ENCODE assay signal across 8 mouse cellular contexts in genomic region chr11:98709001-98709741, GRCm38 (mm10). TPM values are rescaled to one million over a fixed set of nuclear protein-coding genes. Genes with fewer than 3 reads are reported as not detected.
A peak's percentile ranks its signal among the peaks of the same experiment; 100 is the strongest.
DNase-seq lines count a peak whose midpoint lies in the region; ATAC-seq and TF ChIP-seq lines count a peak whose summit lies in the region.

No protein-coding gene starts in this region.

- peak overlapping the region; percentile 6; the same call in 1 of the 2 replicates for H3K9ac ChIP-seq in liver, adult 2 months (ENCODE audit: low read depth, low read length)
- 0 out of 2 replicates have a peak overlapping the region, but pooled peaks have one; percentile 31 for H3K9ac ChIP-seq in kidney, postnatal 0 days (ENCODE audit: low read depth, low read length)
- no peak overlapping the region for H3K9ac ChIP-seq in hindbrain, embryonic 11.5 days (ENCODE audit: low read depth, low read length)

- peak overlapping the region; percentile 8; the same call in 1 of the 2 replicates for H3K4me2 ChIP-seq in kidney, postnatal 0 days (ENCODE audit: low read length)
- no peak overlapping the region for H3K4me2 ChIP-seq in hindbrain, embryonic 11.5 days (replicated peaks; ENCODE audit: low read depth, low read length)

- peak; percentile 36 for DNase-seq in liver, adult 2 months (ENCODE audit: extremely low read depth, low read depth, low spot score)
- no peak for DNase-seq in liver
- DNase-seq in kidney, postnatal 0 days (ENCODE audit: low spot score): peak; percentile 86
- no peak for DNase-seq in adrenal gland, adult 2 months
- DNase-seq in embryo, embryonic 10.5 days (ENCODE audit: low spot score): no peak
- DNase-seq in hindbrain, embryonic 11.5 days (ENCODE audit: low spot score): no peak

- no peak overlapping the region for H3K4me3 ChIP-seq in liver, adult 2 months (ENCODE audit: insufficient read depth, low read depth, low read length)
- H3K4me3 ChIP-seq in kidney, postnatal 0 days (replicated peaks; ENCODE audit: low read depth, low read length): no peak overlapping the region
- no peak overlapping the region for H3K4me3 ChIP-seq in hindbrain, embryonic 11.5 days (ENCODE audit: low read depth, low read length)

- H3K27me3 ChIP-seq in liver, adult 2 months (ENCODE audit: control insufficient read depth, insufficient read depth, low read length): no peaks in the 10 kb centered on the region
- H3K27me3 ChIP-seq in kidney, postnatal 0 days (ENCODE audit: insufficient read depth, low read length): no peaks in the 10 kb centered on the region
- no peaks in the 10 kb centered on the region for H3K27me3 ChIP-seq in hindbrain, embryonic 11.5 days (ENCODE audit: control insufficient read depth, insufficient read depth, low read length)

- no peaks in the 10 kb centered on the region for H3K79me2 ChIP-seq in liver, adult 2 months (ENCODE audit: control insufficient read depth, insufficient read depth, low read length)

- peaks cover 13% of the 10 kb centered on the region for H3K4me1 ChIP-seq in liver, adult 2 months (ENCODE audit: control insufficient read depth, insufficient read depth, low read length)
- peaks cover 53% of the 10 kb centered on the region for H3K4me1 ChIP-seq in kidney, postnatal 0 days (replicated peaks; ENCODE audit: insufficient read depth, low read length)
- no peaks in the 10 kb centered on the region for H3K4me1 ChIP-seq in hindbrain, embryonic 11.5 days (replicated peaks; ENCODE audit: control insufficient read depth, insufficient read depth, low read length)

- H3K36me3 ChIP-seq in liver, adult 2 months (ENCODE audit: control insufficient read depth, insufficient read depth, low read length): 0 out of 2 replicates have a peak, but pooled peaks cover 2% of the 10 kb centered on the region
- H3K36me3 ChIP-seq in kidney, postnatal 0 days (ENCODE audit: insufficient read depth, low read length): 0 out of 2 replicates have a peak, but pooled peaks cover 31% of the 10 kb centered on the region
- H3K36me3 ChIP-seq in hindbrain, embryonic 11.5 days (ENCODE audit: control insufficient read depth, insufficient read depth, low read length): peaks cover 2% of the 10 kb centered on the region

- ATAC-seq in granulocyte monocyte progenitor cell, adult 5-6 weeks (replicated peaks; ENCODE audit: poor library complexity, severe bottlenecking): peak; percentile 20
- ATAC-seq in kidney, postnatal 0 days (replicated peaks; ENCODE audit: low FRiP score, low read depth): peak; percentile 57
- peak; percentile 33 for ATAC-seq in megakaryocyte-erythroid progenitor cell, adult 5-6 weeks (replicated peaks; ENCODE audit: low FRiP score, low TSS enrichment, poor library complexity, severe bottlenecking)
- no peak for ATAC-seq in hindbrain, embryonic 11.5 days (ENCODE audit: low FRiP score)

- no peak for TF ChIP-seq POLR2A in liver, adult 2 months (IDR thresholded peaks at IDR 0.05; ENCODE audit: extremely low read depth, insufficient read depth, low read length)

- peak overlapping the region; percentile 7; the same call in 1 of the 2 replicates for H3K27ac ChIP-seq in liver, adult 2 months (replicated peaks; ENCODE audit: insufficient read depth, low read depth, low read length)
- peak overlapping the region; percentile 85 for H3K27ac ChIP-seq in kidney, postnatal 0 days
- no peak overlapping the region for H3K27ac ChIP-seq in hindbrain, embryonic 11.5 days (ENCODE audit: low read depth, low read length)

- no peaks in the 10 kb centered on the region for H3K9me3 ChIP-seq in kidney, postnatal 0 days (replicated peaks; ENCODE audit: low read length)
- H3K9me3 ChIP-seq in hindbrain, embryonic 11.5 days (ENCODE audit: control insufficient read depth, low read length): no peaks in the 10 kb centered on the region

- WGBS in liver, adult 2 months: 27% methylated on average over 26 of the region's 26 CpGs
- WGBS in kidney, postnatal 0 days: 17% methylated on average over 26 of the region's 26 CpGs
- WGBS in hindbrain, embryonic 11.5 days: 91% methylated on average over 26 of the region's 26 CpGs

- no peak for TF ChIP-seq CTCF in liver, adult 2 months (IDR thresholded peaks at IDR 0.05; ENCODE audit: low read depth, low read length)
- TF ChIP-seq CTCF in kidney, postnatal 0 days (IDR thresholded peaks at IDR 0.05; ENCODE audit: low read depth): no peak

RNA-seq across cellular contexts. Expression of gene Csf3, which starts 8.1 kb away (rescaled TPM):
- total RNA-seq in liver, adult 2 months (2014; rRNA removed): not detected in 2 replicates
- polyA plus RNA-seq in liver, adult 2 months (2012; rRNA removed): 0.07 TPM in 1 of 2 replicates, not detected in the other
- total RNA-seq in granulocyte monocyte progenitor cell, adult 5-6 weeks (2014; fragmentation: Nextera tagmentation): not detected in 2 replicates
- total RNA-seq in granulocyte monocyte progenitor cell, adult 5-6 weeks (2017): not detected in 2 replicates
- polyA plus RNA-seq in kidney, postnatal 0 days (2015; fragmentation: Nextera tagmentation; extraction: Ambion mirVana): 0.13 and 0.19 TPM in 2 replicates
- total RNA-seq in megakaryocyte-erythroid progenitor cell, adult 5-6 weeks (2014; fragmentation: Nextera tagmentation): not detected in 2 replicates
- not detected in 2 replicates for total RNA-seq in megakaryocyte-erythroid progenitor cell, adult 5-6 weeks (2017)
- not detected for total RNA-seq in adrenal gland, adult 2 months (2021)
- 0.26 TPM in 1 of 2 replicates, not detected in the other for polyA plus RNA-seq in adrenal gland, adult 2 months (2012; rRNA removed)
- polyA plus RNA-seq in hindbrain, embryonic 11.5 days (2014; fragmentation: Nextera tagmentation; extraction: Ambion mirVana): not detected in 2 replicates

RNA-seq across cellular contexts. Expression of gene Med24, which starts 20.1 kb away (rescaled TPM):
- total RNA-seq in liver, adult 2 months (2014; rRNA removed): 3.9 and 6.2 TPM in 2 replicates
- 16.2 and 23.2 TPM in 2 replicates for polyA plus RNA-seq in liver, adult 2 months (2012; rRNA removed)
- total RNA-seq in granulocyte monocyte progenitor cell, adult 5-6 weeks (2014; fragmentation: Nextera tagmentation): 57.3 and 68.2 TPM in 2 replicates
- 37.6 and 42.6 TPM in 2 replicates for total RNA-seq in granulocyte monocyte progenitor cell, adult 5-6 weeks (2017)
- 38.3 and 41.2 TPM in 2 replicates for polyA plus RNA-seq in kidney, postnatal 0 days (2015; fragmentation: Nextera tagmentation; extraction: Ambion mirVana)
- total RNA-seq in megakaryocyte-erythroid progenitor cell, adult 5-6 weeks (2014; fragmentation: Nextera tagmentation): 62.2 and 78.6 TPM in 2 replicates
- 30.1 and 42.7 TPM in 2 replicates for total RNA-seq in megakaryocyte-erythroid progenitor cell, adult 5-6 weeks (2017)
- total RNA-seq in adrenal gland, adult 2 months (2021): 10 to 100 TPM; 45.3 to 55.1 TPM
- polyA plus RNA-seq in adrenal gland, adult 2 months (2012; rRNA removed): 74.3 and 99.6 TPM in 2 replicates
- polyA plus RNA-seq in hindbrain, embryonic 11.5 days (2014; fragmentation: Nextera tagmentation; extraction: Ambion mirVana): 47.3 and 60.8 TPM in 2 replicates

RNA-seq across cellular contexts. Expression of gene Psmd3, which starts 26.8 kb away (rescaled TPM):
- 54.6 and 69.7 TPM in 2 replicates for total RNA-seq in liver, adult 2 months (2014; rRNA removed)
- 158 TPM in 2 replicates for polyA plus RNA-seq in liver, adult 2 months (2012; rRNA removed)
- total RNA-seq in granulocyte monocyte progenitor cell, adult 5-6 weeks (2014; fragmentation: Nextera tagmentation): 77.3 and 81.3 TPM in 2 replicates
- total RNA-seq in granulocyte monocyte progenitor cell, adult 5-6 weeks (2017): 67.4 and 90.0 TPM in 2 replicates
- polyA plus RNA-seq in kidney, postnatal 0 days (2015; fragmentation: Nextera tagmentation; extraction: Ambion mirVana): 234 and 259 TPM in 2 replicates
- 117 and 124 TPM in 2 replicates for total RNA-seq in megakaryocyte-erythroid progenitor cell, adult 5-6 weeks (2014; fragmentation: Nextera tagmentation)
- total RNA-seq in megakaryocyte-erythroid progenitor cell, adult 5-6 weeks (2017): 84.5 and 117 TPM in 2 replicates
- total RNA-seq in adrenal gland, adult 2 months (2021): 100 to 1,000 TPM; 128 to 130 TPM
- 177 and 195 TPM in 2 replicates for polyA plus RNA-seq in adrenal gland, adult 2 months (2012; rRNA removed)
- 154 and 155 TPM in 2 replicates for polyA plus RNA-seq in hindbrain, embryonic 11.5 days (2014; fragmentation: Nextera tagmentation; extraction: Ambion mirVana)

RNA-seq across cellular contexts. Expression of gene Thra, which starts 31.3 kb away (rescaled TPM):
- total RNA-seq in liver, adult 2 months (2014; rRNA removed): 5.5 and 8.9 TPM in 2 replicates
- 13.6 and 14.9 TPM in 2 replicates for polyA plus RNA-seq in liver, adult 2 months (2012; rRNA removed)
- 39.3 and 39.5 TPM in 2 replicates for total RNA-seq in granulocyte monocyte progenitor cell, adult 5-6 weeks (2014; fragmentation: Nextera tagmentation)
- total RNA-seq in granulocyte monocyte progenitor cell, adult 5-6 weeks (2017): 23.0 and 24.2 TPM in 2 replicates
- 26.1 TPM in 2 replicates for polyA plus RNA-seq in kidney, postnatal 0 days (2015; fragmentation: Nextera tagmentation; extraction: Ambion mirVana)
- total RNA-seq in megakaryocyte-erythroid progenitor cell, adult 5-6 weeks (2014; fragmentation: Nextera tagmentation): 47.5 and 51.0 TPM in 2 replicates
- 20.4 and 23.3 TPM in 2 replicates for total RNA-seq in megakaryocyte-erythroid progenitor cell, adult 5-6 weeks (2017)
- total RNA-seq in adrenal gland, adult 2 months (2021): 10 to 100 TPM; 84.6 to 86.1 TPM
- 105 and 132 TPM in 2 replicates for polyA plus RNA-seq in adrenal gland, adult 2 months (2012; rRNA removed)
- 34.7 and 41.4 TPM in 2 replicates for polyA plus RNA-seq in hindbrain, embryonic 11.5 days (2014; fragmentation: Nextera tagmentation; extraction: Ambion mirVana)

RNA-seq across cellular contexts. Expression of gene Gsdma, which starts 45.0 kb away (rescaled TPM):
- not detected in 2 replicates for total RNA-seq in liver, adult 2 months (2014; rRNA removed)
- polyA plus RNA-seq in liver, adult 2 months (2012; rRNA removed): not detected in 2 replicates
- total RNA-seq in granulocyte monocyte progenitor cell, adult 5-6 weeks (2014; fragmentation: Nextera tagmentation): not detected in 2 replicates
- not detected in 2 replicates for total RNA-seq in granulocyte monocyte progenitor cell, adult 5-6 weeks (2017)
- polyA plus RNA-seq in kidney, postnatal 0 days (2015; fragmentation: Nextera tagmentation; extraction: Ambion mirVana): 0.21 TPM in 1 of 2 replicates, not detected in the other
- not detected in 2 replicates for total RNA-seq in megakaryocyte-erythroid progenitor cell, adult 5-6 weeks (2014; fragmentation: Nextera tagmentation)
- 0.42 and 0.57 TPM in 2 replicates for total RNA-seq in megakaryocyte-erythroid progenitor cell, adult 5-6 weeks (2017)
- not detected for total RNA-seq in adrenal gland, adult 2 months (2021)
- not detected in 2 replicates for polyA plus RNA-seq in adrenal gland, adult 2 months (2012; rRNA removed)
- not detected in 2 replicates for polyA plus RNA-seq in hindbrain, embryonic 11.5 days (2014; fragmentation: Nextera tagmentation; extraction: Ambion mirVana)

Comparison
In these comparisons a context has a peak if more than half of its experiments do, and no peak if none do; other contexts are left out.
1. DNase-seq: peak in liver, adult 2 months (single experiment) and kidney, postnatal 0 days (single experiment); none in liver (single experiment), adrenal gland, adult 2 months (single experiment), embryo, embryonic 10.5 days (single experiment) and hindbrain, embryonic 11.5 days (single experiment).